Mouse (Mus musculus) heart, postnatal 10 days (tissue): ENCODE measurements at regions not wholly inside any gene's neighbourhood (a gene's known extent, or its start where the extent isn't known, plus 50 kb on each side); places are given as distances from the start of the nearest gene placed in this dataset.
"Not testable (repeated sequence)": the region's sequence is repeated elsewhere in the genome, so short reads cannot be mapped to it uniquely, and the experiment has no call there.

Source experiments
- DNase-seq, 2 experiments: peaks; one replicate each; pipeline ENCODE4 v3.0.0; 2021
- intact Hi-C: fragments of 180-260 bp; cut with DNase I; formaldehyde crosslinking; loops from one replicate; pipeline ENCODE4 v1.15.1; 2025

- intact Hi-C loops = no loop called here
Observed at GRCm38 (mm10) chr12:61989471-61989870, 466.5 kb downstream of the Lrfn5 start.

GRCm38 (mm10) chr12:61993858-61994257 is 470.9 kb downstream of the Lrfn5 start:
- DNase-seq, intact Hi-C loops: not testable (repeated sequence)

More at GRCm38 (mm10) chr12:61989471-61989870, 466.5 kb downstream of the Lrfn5 start:
- DNase-seq = no peak

- DNase-seq = no peak
- intact Hi-C loops = no loop called here
Observed at GRCm38 (mm10) chr12:61994294-61994693, 471.3 kb downstream of the Lrfn5 start.

GRCm38 (mm10) chr12:62013351-62013750 is 490.4 kb downstream of the Lrfn5 start:
- DNase-seq = peak; percentile 1 to 2
- intact Hi-C loops = no loop called here

- intact Hi-C loops, DNase-seq: not testable (repeated sequence)
Observed at GRCm38 (mm10) chr12:62017676-62018075, 494.7 kb downstream of the Lrfn5 start.
